Mouse (Mus musculus) kidney, embryonic 14.5 days (tissue): Measurements from ENCODE around the gene Grcc10. TPM values are rescaled to one million over a fixed set of nuclear protein-coding genes. Genes with fewer than 3 reads are reported as not detected.

ENCODE experiments used
- ATAC-seq: fragments of 200-750 bp; cut with Nextera tagmentation; 2 replicates; pipeline ENCODE4 v1.8.0; 2017; ENCODE audit warnings: moderate number of reproducible peaks, mild to moderate bottlenecking, moderate TSS enrichment, moderate library complexity; ENCODE audit not compliant: low FRiP score, low TSS enrichment
- H3K27ac ChIP-seq: fragments of 300-500 bp; sonication (generic); 2 replicates; pipeline ENCODE4 v1.5.1; 2014; ENCODE audit warnings: low read depth, mild to moderate bottlenecking, low read length, moderate library complexity, mixed read lengths
- H3K27me3 ChIP-seq: fragments of 300-500 bp; sonication (generic); 2 replicates; pipeline ENCODE4 v1.6.1; 2014; ENCODE audit warnings: mild to moderate bottlenecking, low read length; ENCODE audit not compliant: control insufficient read depth, insufficient read depth
- H3K36me3 ChIP-seq: fragments of 300-500 bp; sonication (generic); 2 replicates; pipeline ENCODE4 v1.6.1; 2014; ENCODE audit warnings: low read length, mixed read lengths; ENCODE audit not compliant: control insufficient read depth, insufficient read depth
- H3K4me1 ChIP-seq: fragments of 300-500 bp; sonication (generic); 2 replicates; pipeline ENCODE4 v1.6.1; 2014; ENCODE audit warnings: low read length, mixed read lengths; ENCODE audit not compliant: control insufficient read depth, insufficient read depth
- H3K4me2 ChIP-seq: fragments of 300-500 bp; sonication (generic); replicated peaks from 2 replicates; pipeline ENCODE4 v1.6.1; 2014; ENCODE audit warnings: low read depth, mild to moderate bottlenecking, low read length
- H3K4me3 ChIP-seq: fragments of 300-500 bp; sonication (generic); 2 replicates; pipeline ENCODE4 v1.5.1; 2014; ENCODE audit warnings: mild to moderate bottlenecking, low read length
- H3K9ac ChIP-seq: fragments of 300-500 bp; sonication (generic); 2 replicates; pipeline ENCODE4 v1.6.1; 2014; ENCODE audit warnings: low read depth, mild to moderate bottlenecking, low read length, moderate library complexity
- H3K9me3 ChIP-seq: fragments of 300-500 bp; sonication (generic); 2 replicates; pipeline ENCODE4 v1.6.1; 2016; ENCODE audit warnings: low read length; ENCODE audit not compliant: control insufficient read depth
- WGBS: fragments of 180-500 bp; shearing (Covaris S2); extraction: QIAGEN DNeasy Blood & Tissue Kit; methylation state at CpG from one replicate; pipeline ENCODE4 v1.1.7; 2014; 5-methylcytosine and 5-hydroxymethylcytosine counted together
- polyA plus RNA-seq: library from polyadenylated mRNA; unstranded; fragments of >200 nt; fragmentation: Nextera tagmentation; extraction: Ambion mirVana; gene quantifications from 2 replicates; pipeline ENCODE4 v1.2.1, GENCODE M21; 2014

Grcc10 gene
- polyA plus RNA-seq, 1 experiment from 2014 or later = 564 TPM

DNA sequence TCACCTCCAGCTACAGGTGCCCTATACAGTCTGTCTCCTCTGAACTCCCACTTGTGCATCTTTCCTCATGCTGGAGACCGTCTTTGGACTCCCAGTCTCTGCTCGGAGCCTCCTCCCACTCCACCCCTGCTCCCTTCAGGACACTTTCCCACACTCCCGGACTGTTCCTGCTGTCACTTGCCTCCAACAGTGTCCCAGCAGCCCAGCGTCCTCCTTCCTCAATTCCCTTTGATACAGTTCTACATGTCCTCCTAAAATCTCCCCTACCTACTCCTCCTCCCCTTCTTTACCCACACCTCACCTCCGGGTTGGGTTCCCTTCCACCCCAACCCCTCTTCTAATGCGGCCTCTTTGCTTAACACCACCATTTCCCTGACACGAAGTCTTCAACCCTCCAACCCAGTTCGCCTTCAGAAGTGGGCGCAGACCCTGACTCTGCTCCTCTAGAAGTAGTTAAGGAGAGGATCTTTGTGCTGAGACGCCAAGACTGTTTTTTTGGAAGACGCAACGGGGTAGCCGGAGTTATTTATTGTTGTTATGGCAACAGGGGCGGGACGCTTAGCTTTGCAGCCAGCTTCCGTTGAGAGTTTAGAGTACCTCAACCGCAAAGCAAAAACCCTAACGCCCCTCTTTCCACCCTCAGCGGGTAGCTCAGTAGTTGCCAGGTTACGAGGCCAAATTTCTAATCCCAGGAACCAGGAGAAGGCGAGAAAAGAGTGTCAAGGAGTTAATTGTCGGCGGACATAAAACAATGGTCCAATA is 38.2 kb upstream of the Grcc10 start, which contains the start of gene Lrrc23:
Gene Lrrc23 (minus strand): TSS at position 506 of the 762 bp plus-strand sequence.
- Histone ChIP-seq H3K9me3 (no peaks in the 10 kb centered on the region), H3K27ac (no peak within 1 kb of the TSS), H3K4me3 (peak within 1 kb of the TSS; percentile 44), H3K27me3 (peaks cover 6% of the 10 kb centered on the region; the same call in 1 of the 2 replicates), H3K4me2 (peak within 1 kb of the TSS; percentile 63), H3K4me1 (peaks cover 8% of the 10 kb centered on the region; the same call in 1 of the 2 replicates), H3K9ac (peak within 1 kb of the TSS; percentile 19), H3K36me3 (no peaks in the 10 kb centered on the region)
- peak; percentile 45; the same call in 1 of the 2 replicates for ATAC-seq
- 3% methylated on average over 23 of the region's 23 CpGs for WGBS

DNA sequence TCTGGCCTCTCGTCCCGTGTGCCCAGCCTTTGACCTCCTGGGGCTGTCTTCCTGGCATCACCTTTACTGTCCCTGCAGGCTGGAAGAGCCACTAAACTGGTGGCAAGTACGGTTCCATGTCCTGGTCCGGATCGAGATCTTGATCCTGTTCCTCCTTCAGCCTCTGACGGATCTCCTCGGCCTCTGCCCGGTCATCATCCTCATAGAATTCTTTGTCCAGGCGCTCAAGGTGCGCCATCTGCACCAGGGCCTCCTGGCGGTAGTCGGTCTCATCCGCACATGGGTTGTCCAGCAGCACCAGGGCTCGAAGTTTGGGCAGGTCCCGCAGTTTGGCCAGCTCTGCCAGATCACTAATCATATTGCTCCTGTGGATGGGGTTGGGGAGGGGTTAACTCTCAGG is 29.3 kb upstream of the Grcc10 start:
- Histone ChIP-seq H3K4me3 (no peak overlapping the region), H3K27ac (no peak overlapping the region), H3K4me2 (no peak overlapping the region), H3K36me3 (no peaks in the 10 kb centered on the region), H3K9ac (no peak overlapping the region), H3K4me1 (peaks cover 26% of the 10 kb centered on the region), H3K27me3 (no peaks in the 10 kb centered on the region), H3K9me3 (no peaks in the 10 kb centered on the region)
- WGBS = 81% methylated on average over 15 of the region's 15 CpGs
- ATAC-seq = no peak

DNA sequence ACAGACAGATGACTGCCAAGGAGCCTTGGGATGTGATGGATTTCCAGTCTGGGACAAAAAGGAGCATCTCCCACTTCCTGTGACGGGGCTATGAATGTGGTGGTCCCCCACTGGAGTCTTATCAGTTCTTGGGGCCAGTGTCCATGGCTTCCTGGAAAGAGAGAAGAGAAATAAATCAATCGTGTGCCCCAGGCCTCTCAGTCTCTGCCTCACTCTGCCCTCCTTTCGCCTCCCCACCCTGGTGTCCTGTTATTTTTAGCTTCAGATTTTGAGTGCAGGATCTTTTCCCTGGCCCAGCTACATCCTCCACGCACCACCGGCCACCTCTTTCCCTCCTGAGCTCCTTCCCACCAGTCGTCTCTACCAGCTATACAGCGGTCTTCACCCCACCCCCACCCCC is 28.8 kb upstream of the Grcc10 start:
- Histone ChIP-seq H3K36me3 (no peaks in the 10 kb centered on the region), H3K4me3 (peak overlapping the region; percentile 50), H3K4me1 (peaks cover 26% of the 10 kb centered on the region), H3K9me3 (no peaks in the 10 kb centered on the region), H3K27ac (no peak overlapping the region), H3K9ac (peak overlapping the region; percentile 58; the same call in 1 of the 2 replicates), H3K27me3 (no peaks in the 10 kb centered on the region), H3K4me2 (peak overlapping the region; percentile 94)
- ATAC-seq = no peak
- WGBS = 34% methylated on average over 7 of the region's 7 CpGs

DNA sequence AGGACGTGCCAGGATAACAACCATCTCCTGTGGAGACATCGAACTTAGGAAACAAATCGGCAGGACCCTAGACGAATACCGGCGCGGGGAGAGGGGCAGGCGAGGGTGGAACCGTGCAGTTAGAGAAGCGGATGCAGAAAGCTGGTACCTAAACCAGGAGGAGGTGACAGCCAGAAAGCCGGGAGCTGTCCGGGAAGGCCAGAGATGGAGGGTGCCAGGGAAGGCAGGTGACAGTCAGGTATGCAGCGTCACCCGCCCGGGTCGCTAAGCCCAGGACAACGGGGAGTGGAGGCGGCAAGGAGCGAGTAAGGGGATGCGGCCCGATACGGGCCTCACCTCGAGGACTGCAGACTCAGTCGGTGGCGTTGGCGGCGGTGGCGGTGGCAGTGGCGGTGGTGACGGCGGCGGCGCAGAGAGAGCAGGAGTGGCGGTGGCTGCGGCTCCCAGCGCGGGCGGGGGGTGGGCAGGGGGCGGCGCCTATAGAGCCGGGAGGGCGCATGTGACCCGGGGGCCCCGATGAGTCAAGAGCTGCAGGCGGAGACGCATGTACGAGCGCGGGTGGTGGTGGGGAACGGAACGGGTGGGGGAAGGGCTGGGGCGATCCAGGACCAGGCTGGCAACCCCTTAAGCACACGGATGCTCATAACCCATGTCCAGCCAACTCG is 28.1 kb upstream of the Grcc10 start, which contains the start of gene Eno2:
Gene Eno2 (minus strand): TSS at position 573 of the 665 bp plus-strand sequence.
- Histone ChIP-seq H3K4me2 (peak within 1 kb of the TSS; percentile 94), H3K36me3 (no peaks in the 10 kb centered on the region), H3K27ac (no peak within 1 kb of the TSS), H3K4me1 (peaks cover 26% of the 10 kb centered on the region), H3K27me3 (no peaks in the 10 kb centered on the region), H3K4me3 (peak within 1 kb of the TSS; percentile 50), H3K9me3 (no peaks in the 10 kb centered on the region), H3K9ac (peak within 1 kb of the TSS; percentile 58; the same call in 1 of the 2 replicates)
- under 1% methylated on average over 45 of the region's 54 CpGs for WGBS
- ATAC-seq = peak; percentile 66

- Histone ChIP-seq H3K4me3 (peak overlapping the region; percentile 50), H3K27me3 (no peaks in the 10 kb centered on the region), H3K27ac (no peak overlapping the region), H3K36me3 (no peaks in the 10 kb centered on the region), H3K9me3 (no peaks in the 10 kb centered on the region), H3K9ac (peak overlapping the region; percentile 58; the same call in 1 of the 2 replicates), H3K4me2 (peak overlapping the region; percentile 94), H3K4me1 (peaks cover 26% of the 10 kb centered on the region)
- ATAC-seq = peak; percentile 13; the same call in 1 of the 2 replicates
- WGBS = 4% methylated on average over 9 of the region's 9 CpGs
Observed at GRCm38 (mm10) chr6:124768704-124769044, 27.5 kb upstream of the Grcc10 start.

- peak; percentile 56 for ATAC-seq
- Histone ChIP-seq H3K4me2 (peak overlapping the region; percentile 94), H3K9ac (peak overlapping the region; percentile 58), H3K9me3 (no peaks in the 10 kb centered on the region), H3K4me3 (peak overlapping the region; percentile 50), H3K27ac (peak overlapping the region; percentile 25; the same call in 1 of the 2 replicates), H3K36me3 (no peaks in the 10 kb centered on the region), H3K4me1 (peaks cover 26% of the 10 kb centered on the region), H3K27me3 (no peaks in the 10 kb centered on the region)
- 24% methylated on average over 18 of the region's 19 CpGs for WGBS
Observed at GRCm38 (mm10) chr6:124767920-124768703, 26.9 kb upstream of the Grcc10 start.

GRCm38 (mm10) chr6:124767536-124767919 is 26.4 kb upstream of the Grcc10 start:
- H3K27ac ChIP-seq = peak overlapping the region; percentile 25; the same call in 1 of the 2 replicates

DNA sequence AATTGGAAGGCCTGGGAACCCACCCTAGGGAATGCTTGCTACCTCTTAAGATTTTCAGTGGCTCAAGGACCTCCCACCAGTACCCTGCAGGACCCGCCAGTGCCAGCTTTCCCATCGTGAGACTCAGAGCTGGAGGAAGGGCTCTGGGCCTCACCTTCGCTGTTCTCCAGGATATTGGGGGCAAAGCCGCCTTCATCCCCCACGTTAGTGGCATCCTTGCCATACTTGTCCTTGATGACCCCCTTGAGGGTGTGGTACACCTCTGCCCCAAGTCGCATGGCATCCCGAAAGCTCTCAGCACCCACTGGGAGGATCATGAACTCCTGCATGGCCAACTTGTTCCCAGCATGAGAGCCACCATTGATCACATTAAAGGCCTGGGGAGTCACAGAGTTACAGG is 24.8 kb upstream of the Grcc10 start:
- ATAC-seq = no peak
- no peak overlapping the region for H3K4me2 ChIP-seq
- peaks cover 26% of the 10 kb centered on the region for H3K4me1 ChIP-seq
- no peaks in the 10 kb centered on the region for H3K27me3 ChIP-seq
- no peak overlapping the region for H3K27ac ChIP-seq
- H3K9ac ChIP-seq = no peak overlapping the region
- no peak overlapping the region for H3K4me3 ChIP-seq
- 90% methylated on average over 7 of the region's 7 CpGs for WGBS
- H3K9me3 ChIP-seq = no peaks in the 10 kb centered on the region
- H3K36me3 ChIP-seq = no peaks in the 10 kb centered on the region

More at GRCm38 (mm10) chr6:124767536-124767919, 26.4 kb upstream of the Grcc10 start:
- Histone ChIP-seq H3K9me3 (no peaks in the 10 kb centered on the region), H3K9ac (peak overlapping the region; percentile 28; the same call in 1 of the 2 replicates), H3K4me3 (peak overlapping the region; percentile 10; the same call in 1 of the 2 replicates), H3K36me3 (no peaks in the 10 kb centered on the region), H3K4me2 (peak overlapping the region; percentile 94), H3K4me1 (peaks cover 26% of the 10 kb centered on the region), H3K27me3 (no peaks in the 10 kb centered on the region)
- ATAC-seq = no peak
- WGBS = 32% methylated on average over 4 of the region's 4 CpGs
